In the genomic region with DNA sequence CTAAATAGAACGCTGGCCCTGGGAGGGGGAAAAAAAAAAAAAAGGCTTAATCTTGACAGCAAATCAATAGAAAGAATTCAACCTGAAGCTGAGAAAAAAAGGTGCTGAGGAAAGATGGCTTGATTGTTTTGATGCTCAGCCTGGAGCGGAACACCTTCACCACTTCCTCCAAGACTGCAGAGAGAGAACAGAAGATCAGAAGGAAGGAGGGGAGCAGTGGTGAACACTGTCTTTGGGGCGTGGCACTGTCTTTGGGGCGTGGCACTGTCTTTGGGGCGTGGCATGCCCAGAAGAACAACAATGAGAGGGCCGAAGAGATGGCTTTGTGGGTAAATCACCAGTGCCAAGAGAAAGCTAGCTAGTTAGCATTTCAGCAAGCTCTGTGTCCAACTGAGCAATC, we compare ENCODE assay signal across 42 mouse cellular contexts. TPM values are rescaled to one million over a fixed set of nuclear protein-coding genes. Genes with fewer than 3 reads are reported as not detected.
DNase-seq lines count a peak whose midpoint lies in the region; ATAC-seq lines count a peak whose summit lies in the region.
"Had no signal": no experiment of that assay in that cellular context is flagged by ENCODE, and none has a peak within 500 bp of the region (broad histone marks: within the 10 kb centered on the region; RNA-seq: fewer than 3 reads in every experiment).

No protein-coding gene starts in this region.

- DNase-seq in spleen, postnatal 36 days (ENCODE audit: low spot score in 2 of 2): peak; percentile 2 to 8
- DNase-seq in spleen, postnatal 4 days (ENCODE audit: low spot score in 2 of 2): no peak
- DNase-seq in CD4-positive, CD25-positive, alpha-beta regulatory T cell, adult 2 months (ENCODE audit: low read depth, low spot score): peak; percentile 44
- peak; percentile 34 for DNase-seq in R1 (ENCODE audit: low read depth, low spot score)
- no peak for DNase-seq in layer of hippocampus, postnatal 25 days (ENCODE audit: extremely low spot score in 1 of 2, low spot score in 1 of 2)
- DNase-seq in urinary bladder, postnatal 10 days (ENCODE audit: low spot score): no peak
- DNase-seq in gastrocnemius, postnatal 36 days: no peak
- DNase-seq: adrenal gland, adult 8-10 months; cerebellum, adult 2 months; cerebellum, postnatal 14 days; forebrain, postnatal 0 days; heart, postnatal 36 days; kidney, adult 18-20 months; kidney, postnatal 25 days; retina, postnatal 1 day; right cerebral cortex, postnatal 14 days had no signal

- ATAC-seq in inflammation-experienced regulatory T-cells, adult 6 months: peak; percentile 88
- ATAC-seq: forebrain, postnatal 0 days; hindbrain, postnatal 0 days; Patski had no signal

- intact Hi-C loops in gastrocnemius, postnatal 36 days (cut with DNase I): no loop called here

RNA-seq across cellular contexts. Expression of a gene that starts 18.5 kb away (rescaled TPM):
- not detected for polyA plus RNA-seq in inflammation-experienced regulatory T-cells, adult 6 months (2017; shearing (Covaris generic))
- under 1 TPM; 0.79 to 0.94 TPM for total RNA-seq in layer of hippocampus, postnatal 25 days (2021)
- not detected for total RNA-seq in gastrocnemius, postnatal 36 days (2021)
- total RNA-seq: G1E; gastrocnemius, adult 8-10 months; granulocyte monocyte progenitor cell, adult 5-6 weeks; heart, postnatal 36 days; hindbrain, postnatal 0 days; megakaryocyte, adult 5-6 weeks; midbrain, postnatal 0 days had no signal
- polyA plus RNA-seq: embryonic facial prominence, embryonic 10.5 days; forebrain, embryonic 12.5 days; G1E; kidney, embryonic 15.5 days; limb, embryonic 13.5 days; liver, embryonic 11.5 days; liver, embryonic 16.5 days; midbrain, embryonic 11.5 days; myocyte; neural tube, embryonic 13.5 days; stomach, postnatal 0 days had no signal

RNA-seq across cellular contexts. Expression of a gene that starts 22.2 kb away (rescaled TPM):
- not detected for polyA plus RNA-seq in inflammation-experienced regulatory T-cells, adult 6 months (2017; shearing (Covaris generic))
- not detected for total RNA-seq in layer of hippocampus, postnatal 25 days (2021)
- total RNA-seq in gastrocnemius, postnatal 36 days (2021): not detected
- total RNA-seq: forebrain, postnatal 0 days; G1E; gastrocnemius, adult 8-10 months; granulocyte monocyte progenitor cell, adult 5-6 weeks; heart, postnatal 36 days; hindbrain, postnatal 0 days; layer of hippocampus, adult 2 months; layer of hippocampus, postnatal 14 days; left cerebral cortex, adult 8-10 months; left cerebral cortex, postnatal 36 days; megakaryocyte, adult 5-6 weeks had no signal
- polyA plus RNA-seq: cerebellum, adult 2 months; embryonic facial prominence, embryonic 10.5 days; forebrain, embryonic 12.5 days; G1E; heart, embryonic 14.5 days; hindbrain, postnatal 0 days; limb, embryonic 13.5 days; liver, embryonic 11.5 days; liver, embryonic 16.5 days; lung, embryonic 15.5 days; midbrain, embryonic 11.5 days; myocyte; neural tube, embryonic 13.5 days; Patski; stomach, postnatal 0 days had no signal

RNA-seq across cellular contexts. Expression of a gene that starts 36.9 kb away (rescaled TPM):
- polyA plus RNA-seq in inflammation-experienced regulatory T-cells, adult 6 months (2017; shearing (Covaris generic)): 1 to 10 TPM; 8.0 to 9.7 (median 8.3) TPM
- 100 to 1,000 TPM; 160 to 181 TPM for total RNA-seq in layer of hippocampus, postnatal 25 days (2021)
- 10 to 100 TPM; 13.1 to 19.1 TPM for total RNA-seq in gastrocnemius, postnatal 36 days (2021)

RNA-seq across cellular contexts. Expression of a gene that starts 54.4 kb away (rescaled TPM):
- not detected for polyA plus RNA-seq in inflammation-experienced regulatory T-cells, adult 6 months (2017; shearing (Covaris generic))
- total RNA-seq in layer of hippocampus, postnatal 25 days (2021): not detected
- under 1 TPM in 1 of 2 experiments, not detected in 1; 0.36 TPM for total RNA-seq in gastrocnemius, postnatal 36 days (2021)
- total RNA-seq: forebrain, postnatal 0 days; granulocyte monocyte progenitor cell, adult 5-6 weeks; heart, postnatal 36 days; hindbrain, postnatal 0 days; layer of hippocampus, adult 2 months; layer of hippocampus, postnatal 14 days; left cerebral cortex, adult 8-10 months; left cerebral cortex, postnatal 36 days; megakaryocyte, adult 5-6 weeks; midbrain, postnatal 0 days had no signal
- polyA plus RNA-seq: cerebellum, adult 2 months; embryonic facial prominence, embryonic 10.5 days; embryonic facial prominence, embryonic 15.5 days; forebrain, embryonic 12.5 days; forebrain, postnatal 0 days; G1E; hindbrain, embryonic 12.5 days; hindbrain, postnatal 0 days; limb, embryonic 13.5 days; midbrain, embryonic 11.5 days; midbrain, postnatal 0 days; myocyte; neural tube, embryonic 13.5 days; Patski had no signal

Comparison
In these comparisons a context has a peak if more than half of its experiments do, and no peak if none do; other contexts are left out.
1. DNase-seq: peak in spleen, postnatal 36 days (2 of 2), CD4-positive, CD25-positive, alpha-beta regulatory T cell, adult 2 months (single experiment) and R1 (single experiment); none in spleen, postnatal 4 days (0 of 2), layer of hippocampus, postnatal 25 days (0 of 2), urinary bladder, postnatal 10 days (single experiment) and gastrocnemius, postnatal 36 days (0 of 2).
2. RNA of a gene that starts 36.9 kb away (total RNA-seq): 160 to 181 TPM in layer of hippocampus, postnatal 25 days; 13.1 to 19.1 TPM in gastrocnemius, postnatal 36 days; every median in the first group is over 4 times any median in the second.